Mouse (Mus musculus): ENCODE results near the gene Cx3cr1.

The Cx3cr1 gene

GRCm38 (mm10) chr9:120030421-120030820, 39.3 kb downstream of the Cx3cr1 start:
- DNase-seq (ENCODE audit: inconsistent age in 2 of 2, low spot score in 1 of 2): no peak

- no peak for DNase-seq (ENCODE audit: inconsistent age in 2 of 2, low spot score in 1 of 2)
Observed at GRCm38 (mm10) chr9:120029880-120030279, 39.8 kb downstream of the Cx3cr1 start.

- peak; percentile 80 to 92 for DNase-seq (ENCODE audit: inconsistent age in 2 of 2, low spot score in 1 of 2)
Observed at GRCm38 (mm10) chr9:120027401-120028151, 42.1 kb downstream of the Cx3cr1 start.

- DNase-seq (ENCODE audit: inconsistent age in 2 of 2, low spot score in 1 of 2): no peak
Observed at GRCm38 (mm10) chr9:120024625-120025024, 45.1 kb downstream of the Cx3cr1 start.

- no peak for DNase-seq (ENCODE audit: inconsistent age in 2 of 2, low spot score in 1 of 2)
Observed at GRCm38 (mm10) chr9:120024171-120024570, 45.5 kb downstream of the Cx3cr1 start.

- DNase-seq (ENCODE audit: inconsistent age in 2 of 2, low spot score in 1 of 2): no peak
Observed at GRCm38 (mm10) chr9:120023086-120023811, 46.4 kb downstream of the Cx3cr1 start, which contains the start of gene Xirp1. Gene Xirp1, minus strand, starts transcription at chr9:120023598.

GRCm38 (mm10) chr9:120021164-120021563, 48.5 kb downstream of the Cx3cr1 start:
- no peak for DNase-seq (ENCODE audit: inconsistent age in 2 of 2, low spot score in 1 of 2)

- DNase-seq (ENCODE audit: inconsistent age in 2 of 2, low spot score in 1 of 2): peak; percentile 68 to 93
Observed at GRCm38 (mm10) chr9:120020285-120020890, 49.3 kb downstream of the Cx3cr1 start.

GRCm38 (mm10) chr9:120016956-120017355, 52.7 kb downstream of the Cx3cr1 start:
- peak in 1 of 2 experiments; percentile 74 for DNase-seq (ENCODE audit: inconsistent age in 2 of 2, low spot score in 1 of 2)

GRCm38 (mm10) chr9:120014828-120015227, 54.9 kb downstream of the Cx3cr1 start:
- DNase-seq (ENCODE audit: inconsistent age in 2 of 2, low spot score in 1 of 2): peak in 1 of 2 experiments; percentile 54

GRCm38 (mm10) chr9:120013251-120013820, 56.3 kb downstream of the Cx3cr1 start:
- peak in 1 of 2 experiments; percentile 47 for DNase-seq (ENCODE audit: inconsistent age in 2 of 2, low spot score in 1 of 2)

GRCm38 (mm10) chr9:120012781-120013180, 56.9 kb downstream of the Cx3cr1 start:
- peak; percentile 69 to 87 for DNase-seq (ENCODE audit: inconsistent age in 2 of 2, low spot score in 1 of 2)

GRCm38 (mm10) chr9:120012161-120012560, 57.5 kb downstream of the Cx3cr1 start:
- peak; percentile 31 to 66 for DNase-seq (ENCODE audit: inconsistent age in 2 of 2, low spot score in 1 of 2)

- peak; percentile 87 to 94 for DNase-seq (ENCODE audit: inconsistent age in 2 of 2, low spot score in 1 of 2)
Observed at GRCm38 (mm10) chr9:120011533-120011932, 58.1 kb downstream of the Cx3cr1 start.

- peak; percentile 99 for DNase-seq (ENCODE audit: inconsistent age in 2 of 2, low spot score in 1 of 2)
Observed at GRCm38 (mm10) chr9:120010781-120011511, 58.7 kb downstream of the Cx3cr1 start.

GRCm38 (mm10) chr9:120009871-120010270, 59.8 kb downstream of the Cx3cr1 start:
- DNase-seq (ENCODE audit: inconsistent age in 2 of 2, low spot score in 1 of 2): peak in 1 of 2 experiments; percentile 7

- DNase-seq (ENCODE audit: inconsistent age in 2 of 2, low spot score in 1 of 2): peak in 1 of 2 experiments; percentile 43
Observed at GRCm38 (mm10) chr9:120009226-120009841, 60.3 kb downstream of the Cx3cr1 start.

GRCm38 (mm10) chr9:120007833-120008232, 61.8 kb downstream of the Cx3cr1 start:
- no peak for DNase-seq (ENCODE audit: inconsistent age in 2 of 2, low spot score in 1 of 2)

GRCm38 (mm10) chr9:120005936-120006335, 63.7 kb downstream of the Cx3cr1 start:
- no peak for DNase-seq (ENCODE audit: inconsistent age in 2 of 2, low spot score in 1 of 2)

- DNase-seq (ENCODE audit: inconsistent age in 2 of 2, low spot score in 1 of 2): peak in 1 of 2 experiments; percentile 35
Observed at GRCm38 (mm10) chr9:120002893-120003292, 66.8 kb downstream of the Cx3cr1 start.

Measured in adrenal gland, adult (tissue).